Mouse (Mus musculus) intestine, postnatal 0 days (tissue): ENCODE measurements around the gene Sox6. TPM values are rescaled to one million over a fixed set of nuclear protein-coding genes. Genes with fewer than 3 reads are reported as not detected.
A peak's percentile ranks its signal among the peaks of the same experiment; 100 is the strongest.

ENCODE experiments used
- ATAC-seq: fragments of 200-750 bp; cut with Nextera tagmentation; 2 replicates; pipeline ENCODE4 v1.8.0; 2017; ENCODE audit warnings: mild to moderate bottlenecking, moderate TSS enrichment, moderate library complexity
- H3K27ac ChIP-seq: fragments of 300-500 bp; sonication (generic); 2 replicates; pipeline ENCODE4 v1.5.1; 2014; ENCODE audit warnings: mild to moderate bottlenecking, low read depth, low read length, moderate library complexity
- H3K27me3 ChIP-seq: fragments of 300-500 bp; sonication (generic); replicated peaks from 2 replicates; pipeline ENCODE4 v1.6.1; 2014; ENCODE audit warnings: low read length, mixed read lengths; ENCODE audit not compliant: control insufficient read depth, insufficient read depth
- H3K36me3 ChIP-seq: fragments of 300-500 bp; sonication (generic); 2 replicates; pipeline ENCODE4 v1.6.1; 2014; ENCODE audit warnings: mild to moderate bottlenecking, moderate library complexity; ENCODE audit not compliant: control insufficient read depth, insufficient read depth
- H3K4me1 ChIP-seq: fragments of 300-500 bp; sonication (generic); replicated peaks from 2 replicates; pipeline ENCODE4 v1.6.1; 2014; ENCODE audit warnings: antibody characterized with exemption, low read length, mixed read lengths; ENCODE audit not compliant: control insufficient read depth, insufficient read depth
- H3K4me2 ChIP-seq: fragments of 300-500 bp; sonication (generic); replicated peaks from 2 replicates; pipeline ENCODE4 v1.6.1; 2014; ENCODE audit warnings: low read depth, mild to moderate bottlenecking, moderate library complexity
- H3K4me3 ChIP-seq: fragments of 300-500 bp; sonication (generic); 2 replicates; pipeline ENCODE4 v1.5.1; 2014; ENCODE audit warnings: low read depth, low read length
- H3K9ac ChIP-seq: fragments of 300-500 bp; sonication (generic); 2 replicates; pipeline ENCODE4 v1.6.1; 2014; ENCODE audit warnings: mild to moderate bottlenecking, low read depth, low read length
- H3K9me3 ChIP-seq: fragments of 300-500 bp; sonication (generic); 2 replicates; pipeline ENCODE4 v1.6.1; 2016; ENCODE audit warnings: mixed run types; ENCODE audit not compliant: control insufficient read depth
- CTCF ChIP-seq: sonication (generic); IDR thresholded peaks from 2 replicates; pipeline ENCODE4 v1.5.1; 2016; ENCODE audit warnings: low read depth, mild to moderate bottlenecking, control low read depth, antibody characterized with exemption, moderate library complexity
- WGBS: fragments of 180-500 bp; shearing (Covaris S2); extraction: QIAGEN DNeasy Blood & Tissue Kit; methylation state at CpG from one replicate; pipeline ENCODE4 v1.1.7; 2014; 5-methylcytosine and 5-hydroxymethylcytosine counted together
- polyA plus RNA-seq: library from polyadenylated mRNA; unstranded; fragments of >200 nt; fragmentation: Nextera tagmentation; extraction: Ambion mirVana; gene quantifications from 2 replicates; pipeline ENCODE4 v1.2.1, GENCODE M21; 2015

Gene Sox6
- polyA plus RNA-seq, 1 experiment from 2014 or later, result 21.6 TPM

DNA sequence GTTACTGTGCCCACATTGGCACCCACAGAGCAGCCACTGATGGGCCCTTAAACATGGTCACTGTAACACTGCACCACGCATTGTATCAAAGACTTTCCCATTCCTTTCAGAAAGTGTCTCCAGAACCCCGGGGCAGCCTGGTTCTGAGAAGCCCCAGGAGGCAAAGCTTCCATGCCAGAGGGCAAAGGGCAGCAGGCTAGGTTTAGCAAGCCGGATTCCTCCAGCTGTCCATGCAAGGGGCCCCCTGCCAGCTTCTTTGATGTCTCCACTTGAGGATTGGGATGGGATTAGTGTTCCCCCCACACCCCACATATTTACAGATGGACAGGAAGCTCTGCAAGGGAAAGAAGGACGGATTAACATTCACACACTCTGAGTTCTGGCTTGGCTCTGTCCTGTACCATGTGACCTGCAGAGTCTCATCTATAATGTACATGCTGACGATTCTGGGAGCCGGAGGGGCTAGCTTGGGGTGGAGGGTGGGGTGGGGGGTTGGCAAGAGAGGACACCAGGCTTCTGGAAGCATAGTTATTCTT is 592.0 kb downstream of the Sox6 start:
- H3K27ac ChIP-seq, result no peak overlapping the region
- H3K9me3 ChIP-seq, result no peaks in the 10 kb centered on the region
- no peak for TF ChIP-seq CTCF
- H3K4me2 ChIP-seq, result no peak overlapping the region
- H3K4me1 ChIP-seq, result 0 out of 2 replicates have a peak, but pooled peaks cover 5% of the 10 kb centered on the region
- no peak for ATAC-seq
- no peak overlapping the region for H3K9ac ChIP-seq
- no peaks in the 10 kb centered on the region for H3K36me3 ChIP-seq
- no peaks in the 10 kb centered on the region for H3K27me3 ChIP-seq
- 45% methylated on average over 6 of the region's 6 CpGs for WGBS
- no peak overlapping the region for H3K4me3 ChIP-seq

DNA sequence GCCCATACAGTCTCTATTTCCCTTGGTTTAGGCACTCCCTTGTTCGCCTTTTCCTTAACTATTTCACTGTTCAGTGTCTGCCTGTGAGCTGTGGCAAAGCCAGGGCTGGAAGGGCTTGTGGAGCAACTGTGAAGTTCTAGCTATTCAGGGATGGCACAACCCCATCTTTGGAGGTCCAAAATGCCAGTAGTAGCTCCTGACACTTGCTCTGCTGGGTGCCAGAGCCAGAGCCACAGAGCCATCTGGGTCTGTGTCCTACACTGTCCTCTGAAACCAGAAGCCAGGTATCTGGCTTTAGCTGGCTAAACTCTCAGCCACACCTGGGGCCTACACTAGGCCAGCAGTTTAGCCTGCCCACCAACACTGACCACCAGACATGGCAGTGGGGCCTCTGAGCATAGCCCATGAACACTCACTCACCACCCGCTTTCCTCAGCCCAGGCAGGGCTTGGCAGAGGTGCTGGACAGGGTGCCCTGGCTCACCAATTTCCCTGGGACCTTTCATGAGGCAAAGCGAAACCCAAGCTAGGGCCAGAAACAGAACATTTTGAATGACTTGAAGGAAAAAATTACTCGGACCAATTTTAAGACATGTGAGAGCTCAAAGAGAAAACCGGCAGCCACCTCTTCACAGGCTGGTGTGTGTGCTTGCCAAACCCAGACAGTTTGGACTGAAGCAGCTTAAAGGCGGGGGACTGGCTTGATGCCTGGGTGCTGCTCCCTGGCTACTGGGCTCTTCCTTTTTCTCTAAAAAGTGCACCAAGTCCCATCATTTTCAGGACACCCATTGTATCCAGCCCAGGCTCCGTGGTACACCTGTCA is 612.2 kb downstream of the Sox6 start:
- no peak for TF ChIP-seq CTCF
- Histone ChIP-seq H3K4me2 (no peak overlapping the region), H3K4me3 (no peak overlapping the region), H3K4me1 (no peaks in the 10 kb centered on the region), H3K9me3 (no peaks in the 10 kb centered on the region), H3K27me3 (no peaks in the 10 kb centered on the region), H3K9ac (no peak overlapping the region), H3K27ac (no peak overlapping the region), H3K36me3 (no peaks in the 10 kb centered on the region)
- no peak for ATAC-seq
- WGBS, result 87% methylated on average over 7 of the region's 7 CpGs

DNA sequence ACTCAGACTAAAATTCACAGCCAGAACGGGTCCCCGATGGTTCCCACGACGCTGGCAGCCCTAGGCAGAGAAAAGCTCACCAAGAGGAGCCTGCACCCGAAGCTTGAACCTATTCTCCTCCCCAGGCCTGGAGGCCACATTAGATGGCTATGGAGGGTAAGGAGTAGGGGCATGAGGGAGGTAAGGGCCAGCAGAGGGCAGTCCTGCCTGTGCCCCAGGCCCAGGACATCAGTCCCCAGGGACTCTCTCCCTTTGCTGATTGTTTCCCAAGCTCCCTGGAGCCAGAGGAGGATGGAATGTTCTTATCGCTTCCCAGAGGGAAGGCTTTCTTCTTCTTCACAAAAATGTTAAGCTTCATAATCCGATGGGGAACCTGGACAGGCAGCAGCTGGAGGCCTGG is 615.8 kb downstream of the Sox6 start:
- 77% methylated on average over 7 of the region's 7 CpGs for WGBS
- Histone ChIP-seq H3K27me3 (no peaks in the 10 kb centered on the region), H3K36me3 (no peaks in the 10 kb centered on the region), H3K9me3 (no peaks in the 10 kb centered on the region), H3K4me2 (no peak overlapping the region), H3K4me3 (no peak overlapping the region), H3K4me1 (no peaks in the 10 kb centered on the region), H3K9ac (no peak overlapping the region), H3K27ac (no peak overlapping the region)
- TF ChIP-seq CTCF, result peak; percentile 51
- no peak for ATAC-seq

DNA sequence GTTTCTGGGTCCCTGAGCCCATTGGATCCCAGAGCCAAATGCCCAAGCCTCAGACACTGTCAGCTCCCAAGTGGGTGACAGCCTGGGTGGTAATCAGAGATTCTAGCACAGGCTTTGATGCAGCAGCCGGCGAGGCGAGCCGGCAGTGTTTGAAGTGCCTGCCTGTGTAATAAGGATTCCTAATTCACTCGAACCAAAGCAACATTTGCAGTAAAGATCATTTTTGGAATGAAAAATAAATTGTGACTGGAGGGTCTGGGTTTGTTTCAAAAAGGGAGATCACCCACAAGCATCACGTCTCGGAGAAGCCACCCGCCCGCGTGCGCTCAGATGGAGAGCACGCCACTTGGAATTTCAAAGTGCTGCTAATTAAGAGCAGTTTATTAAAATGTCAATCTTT is 617.6 kb downstream of the Sox6 start:
- TF ChIP-seq CTCF, result no peak
- no peaks in the 10 kb centered on the region for H3K4me1 ChIP-seq
- H3K36me3 ChIP-seq, result no peaks in the 10 kb centered on the region
- H3K27me3 ChIP-seq, result no peaks in the 10 kb centered on the region
- H3K9me3 ChIP-seq, result no peaks in the 10 kb centered on the region
- no peak overlapping the region for H3K9ac ChIP-seq
- ATAC-seq, result no peak
- WGBS, result 69% methylated on average over 12 of the region's 12 CpGs
- no peak overlapping the region for H3K27ac ChIP-seq
- H3K4me3 ChIP-seq, result no peak overlapping the region
- no peak overlapping the region for H3K4me2 ChIP-seq

Other genes starting within 250 kb of the Sox6 start
- 117 and 120 TPM in 2 replicates for gene 1110004F10Rik, start 601 bp upstream of the Sox6 start, polyA plus RNA-seq
- 0.13 and 0.30 TPM in 2 replicates for gene Gm4353, start 45.8 kb upstream of the Sox6 start, polyA plus RNA-seq